In the genomic region with DNA sequence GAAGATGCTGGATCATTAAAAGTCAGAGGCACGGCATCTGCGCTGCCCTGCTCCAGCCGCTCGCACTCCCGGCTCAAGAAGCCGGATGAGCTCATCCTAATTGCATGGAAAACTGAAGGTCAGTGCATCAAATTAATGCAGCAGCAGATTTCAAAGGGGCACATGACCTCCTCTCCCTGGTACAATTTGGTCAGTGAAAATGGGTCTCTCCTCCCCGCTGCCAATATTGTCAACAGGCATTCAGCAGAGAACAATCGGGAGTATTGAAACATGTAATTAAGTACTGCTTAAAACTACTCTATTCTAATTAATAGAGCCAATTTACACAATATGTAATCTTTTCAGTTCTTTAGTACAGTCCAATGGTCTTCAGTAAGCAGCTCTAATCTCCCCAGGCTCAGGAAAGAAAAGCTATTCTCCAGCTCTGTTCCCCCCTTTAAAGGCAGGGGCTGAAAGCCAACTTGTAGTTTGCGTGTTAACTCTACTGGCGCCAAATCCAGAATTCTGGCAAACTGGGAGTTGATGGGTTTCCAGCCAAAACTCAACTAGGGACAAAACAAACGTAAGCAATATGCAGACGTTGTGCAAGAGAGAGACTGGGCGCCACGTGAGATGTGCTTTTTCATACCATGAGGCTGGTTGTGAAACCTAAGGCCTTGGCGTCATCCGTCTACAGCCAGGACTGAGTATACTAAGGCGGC, we compare ENCODE assay signal across 8 mouse cellular contexts.
DNase-seq lines count a peak whose midpoint lies in the region; ATAC-seq and TF ChIP-seq lines count a peak whose summit lies in the region.

No protein-coding gene starts in this region.

- H3K4me1 ChIP-seq in liver, adult 2 months (ENCODE audit: control insufficient read depth, insufficient read depth, low read length): peaks cover 18% of the 10 kb centered on the region
- H3K4me1 ChIP-seq in liver, embryonic 12.5 days: peaks cover 6% of the 10 kb centered on the region; the same call in 1 of the 2 replicates
- H3K4me1 ChIP-seq in forebrain, embryonic 14.5 days (ENCODE audit: control insufficient read depth, insufficient read depth, low read length): peaks cover 21% of the 10 kb centered on the region
- peaks cover 0 to 2% of the 10 kb centered on the region in 2 experiments; a peak in 1 of 4 replicates for H3K4me1 ChIP-seq in liver, embryonic 14.5 days (replicated peaks; ENCODE audit: control insufficient read depth in 2 of 2, insufficient read depth in 2 of 2, low read length in 1 of 2)
- H3K4me1 ChIP-seq in neural tube, embryonic 13.5 days (replicated peaks): peaks cover 54% of the 10 kb centered on the region

- no peaks in the 10 kb centered on the region for H3K27me3 ChIP-seq in liver, adult 2 months (ENCODE audit: control insufficient read depth, insufficient read depth, low read length)
- H3K27me3 ChIP-seq in liver, embryonic 12.5 days (replicated peaks): no peaks in the 10 kb centered on the region
- H3K27me3 ChIP-seq in forebrain, embryonic 14.5 days (replicated peaks; ENCODE audit: control insufficient read depth, insufficient read depth, low read length): peaks cover 76% of the 10 kb centered on the region
- H3K27me3 ChIP-seq in liver, embryonic 14.5 days (ENCODE audit: control insufficient read depth, insufficient read depth, low read length): no peaks in the 10 kb centered on the region
- H3K27me3 ChIP-seq in neural tube, embryonic 13.5 days: no peaks in the 10 kb centered on the region

- no peak overlapping the region; the same call in 1 of the 2 replicates for H3K9ac ChIP-seq in liver, adult 2 months (ENCODE audit: low read depth, low read length)
- H3K9ac ChIP-seq in liver, embryonic 12.5 days: no peak overlapping the region
- H3K9ac ChIP-seq in forebrain, embryonic 14.5 days (ENCODE audit: low read length): no peak overlapping the region
- no peak overlapping the region for H3K9ac ChIP-seq in liver, embryonic 14.5 days (replicated peaks)
- no peak overlapping the region for H3K9ac ChIP-seq in neural tube, embryonic 13.5 days

- TF ChIP-seq POLR2A in liver, adult 2 months (IDR thresholded peaks at IDR 0.05; ENCODE audit: extremely low read depth, insufficient read depth, low read length): no peak

- no peak for TF ChIP-seq EP300 in liver, embryonic 14.5 days (IDR thresholded peaks at IDR 0.05; ENCODE audit: low read depth)

- peaks cover 4% of the 10 kb centered on the region; the same call in 1 of the 2 replicates for H3K79me2 ChIP-seq in liver, adult 2 months (ENCODE audit: control insufficient read depth, insufficient read depth, low read length)

- 48% methylated on average over 17 of the region's 17 CpGs for WGBS in liver, adult 2 months
- 87% methylated on average over 17 of the region's 17 CpGs for WGBS in liver, embryonic 12.5 days (ENCODE audit: insufficient replicate concordance)
- 6% methylated on average over 17 of the region's 17 CpGs for WGBS in forebrain, embryonic 14.5 days
- WGBS in liver, embryonic 14.5 days (ENCODE audit: insufficient replicate concordance): 84% methylated on average over 17 of the region's 17 CpGs
- WGBS in neural tube, embryonic 13.5 days: 57% methylated on average over 17 of the region's 17 CpGs

- H3K4me2 ChIP-seq in liver, embryonic 12.5 days: no peak overlapping the region
- H3K4me2 ChIP-seq in forebrain, embryonic 14.5 days (ENCODE audit: low read length): peak overlapping the region; percentile 25
- H3K4me2 ChIP-seq in liver, embryonic 14.5 days (ENCODE audit: low read depth): no peak overlapping the region
- 0 out of 2 replicates have a peak overlapping the region, but pooled peaks have one; percentile 1 for H3K4me2 ChIP-seq in neural tube, embryonic 13.5 days

- H3K36me3 ChIP-seq in liver, adult 2 months (ENCODE audit: control insufficient read depth, insufficient read depth, low read length): peaks cover 8% of the 10 kb centered on the region; the same call in 1 of the 2 replicates
- H3K36me3 ChIP-seq in liver, embryonic 12.5 days: peaks cover 26% of the 10 kb centered on the region
- H3K36me3 ChIP-seq in forebrain, embryonic 14.5 days (ENCODE audit: control insufficient read depth, insufficient read depth, low read length): no peaks in the 10 kb centered on the region
- H3K36me3 ChIP-seq in liver, embryonic 14.5 days (replicated peaks; ENCODE audit: control insufficient read depth, insufficient read depth, low read depth): no peaks in the 10 kb centered on the region
- H3K36me3 ChIP-seq in neural tube, embryonic 13.5 days: no peaks in the 10 kb centered on the region

- H3K4me3 ChIP-seq in liver, adult 2 months (ENCODE audit: insufficient read depth, low read depth, low read length): no peak overlapping the region
- no peak overlapping the region for H3K4me3 ChIP-seq in liver, embryonic 12.5 days
- no peak overlapping the region for H3K4me3 ChIP-seq in forebrain, embryonic 14.5 days (ENCODE audit: low read depth, low read length)
- no peak overlapping the region for H3K4me3 ChIP-seq in liver, embryonic 14.5 days (ENCODE audit: insufficient read depth in 1 of 2, low read depth in 2 of 2, low read length in 2 of 2)
- H3K4me3 ChIP-seq in neural tube, embryonic 13.5 days: no peak overlapping the region

- H3K27ac ChIP-seq in liver, adult 2 months (replicated peaks; ENCODE audit: insufficient read depth, low read depth, low read length): 0 out of 2 replicates have a peak overlapping the region, but pooled peaks have one; percentile 38
- no peak overlapping the region for H3K27ac ChIP-seq in liver, embryonic 12.5 days
- H3K27ac ChIP-seq in forebrain, embryonic 14.5 days (ENCODE audit: low read depth, low read length): no peak overlapping the region
- H3K27ac ChIP-seq in liver, embryonic 14.5 days: no peak overlapping the region
- H3K27ac ChIP-seq in neural tube, embryonic 13.5 days (replicated peaks): peak overlapping the region; percentile 46; the same call in 1 of the 2 replicates

- no peak for TF ChIP-seq CTCF in liver, adult 2 months (IDR thresholded peaks at IDR 0.05; ENCODE audit: low read depth, low read length)
- TF ChIP-seq CTCF in liver, embryonic 14.5 days (IDR thresholded peaks at IDR 0.05; ENCODE audit: low read depth): no peak

- peak; percentile 99 for DNase-seq in liver, adult 2 months (ENCODE audit: extremely low read depth, low read depth, low spot score)
- DNase-seq in forebrain, embryonic 14.5 days (ENCODE audit: low spot score): peak; percentile 92
- peak in 2 of 3 experiments; percentile 13 to 19 for DNase-seq in liver, embryonic 14.5 days (ENCODE audit: low read depth in 3 of 3, low spot score in 3 of 3)
- DNase-seq in layer of hippocampus, postnatal 10 days (ENCODE audit: low spot score in 2 of 2): no peak
- no peak for DNase-seq in thymus, postnatal 36 days
- no peak for DNase-seq in right cerebral cortex, postnatal 36 days (ENCODE audit: low spot score in 2 of 2)

- no peaks in the 10 kb centered on the region for H3K9me3 ChIP-seq in liver, embryonic 12.5 days (replicated peaks)
- no peaks in the 10 kb centered on the region for H3K9me3 ChIP-seq in forebrain, embryonic 14.5 days (replicated peaks; ENCODE audit: control insufficient read depth, low read length)
- H3K9me3 ChIP-seq in liver, embryonic 14.5 days (ENCODE audit: control insufficient read depth, low read length): no peaks in the 10 kb centered on the region
- H3K9me3 ChIP-seq in neural tube, embryonic 13.5 days: no peaks in the 10 kb centered on the region

- ATAC-seq in liver, embryonic 12.5 days: no peak
- peak; percentile 89 for ATAC-seq in forebrain, embryonic 14.5 days
- ATAC-seq in liver, embryonic 14.5 days (ENCODE audit: insufficient read depth): 0 out of 2 replicates have a peak, but pooled peaks have one; percentile 57
- ATAC-seq in neural tube, embryonic 13.5 days (ENCODE audit: low read depth): peak; percentile 54; the same call in 1 of the 2 replicates

Comparison
In these comparisons a context has a peak if more than half of its experiments do, and no peak if none do; other contexts are left out.
1. H3K27ac ChIP-seq: peak in liver, adult 2 months (single experiment) and neural tube, embryonic 13.5 days (single experiment); none in liver, embryonic 12.5 days (single experiment), forebrain, embryonic 14.5 days (single experiment) and liver, embryonic 14.5 days (single experiment).
2. DNase-seq: peak in liver, adult 2 months (single experiment), forebrain, embryonic 14.5 days (single experiment) and liver, embryonic 14.5 days (2 of 3); none in layer of hippocampus, postnatal 10 days (0 of 2), thymus, postnatal 36 days (0 of 2) and right cerebral cortex, postnatal 36 days (0 of 2).
3. H3K4me2 ChIP-seq: peak in forebrain, embryonic 14.5 days (single experiment) and neural tube, embryonic 13.5 days (single experiment); none in liver, embryonic 12.5 days (single experiment) and liver, embryonic 14.5 days (single experiment).